Mouse (Mus musculus) limb, embryonic 14.5 days (tissue): ENCODE measurements around the gene H13. TPM values are rescaled to one million over a fixed set of nuclear protein-coding genes. Genes with fewer than 3 reads are reported as not detected.

ENCODE experiments used
- ATAC-seq: fragments of 200-750 bp; cut with Nextera tagmentation; 2 replicates; pipeline ENCODE4 v1.8.0; 2017; ENCODE audit warnings: low read depth, moderate number of reproducible peaks, moderate TSS enrichment; ENCODE audit not compliant: low FRiP score
- DNase-seq: peaks from one replicate; pipeline ENCODE4 v3.0.0-alpha.2; 2015; ENCODE audit warnings: low spot score
- H3K27ac ChIP-seq: fragments of 300-500 bp; sonication (generic); replicated peaks from 2 replicates; pipeline ENCODE4 v1.5.1; 2014; ENCODE audit warnings: low read depth, mild to moderate bottlenecking, low read length, moderate library complexity, mixed read lengths
- H3K27me3 ChIP-seq: fragments of 300-500 bp; sonication (generic); 2 replicates; pipeline ENCODE4 v1.6.1; 2014; ENCODE audit warnings: low read length, mixed read lengths; ENCODE audit not compliant: control insufficient read depth, insufficient read depth
- H3K36me3 ChIP-seq: fragments of 300-500 bp; sonication (generic); 2 replicates; pipeline ENCODE4 v1.6.1; 2014; ENCODE audit warnings: mild to moderate bottlenecking, low read length, moderate library complexity, mixed read lengths; ENCODE audit not compliant: control insufficient read depth, insufficient read depth
- H3K4me1 ChIP-seq: fragments of 300-500 bp; sonication (generic); 2 replicates; pipeline ENCODE4 v1.6.1; 2014; ENCODE audit warnings: antibody characterized with exemption, low read length, mixed read lengths; ENCODE audit not compliant: control insufficient read depth, insufficient read depth
- H3K4me2 ChIP-seq: fragments of 300-500 bp; sonication (generic); replicated peaks from 2 replicates; pipeline ENCODE4 v1.6.1; 2014; ENCODE audit warnings: low read depth, mild to moderate bottlenecking, low read length, moderate library complexity; ENCODE audit not compliant: severe bottlenecking
- H3K4me3 ChIP-seq: fragments of 300-500 bp; sonication (generic); replicated peaks from 2 replicates; pipeline ENCODE4 v1.5.1; 2014; ENCODE audit warnings: low read length
- H3K9ac ChIP-seq: fragments of 300-500 bp; sonication (generic); 2 replicates; pipeline ENCODE4 v1.6.1; 2014; ENCODE audit warnings: mild to moderate bottlenecking, low read depth, low read length, moderate library complexity; ENCODE audit not compliant: severe bottlenecking
- H3K9me3 ChIP-seq: fragments of 300-500 bp; sonication (generic); 2 replicates; pipeline ENCODE4 v1.6.1; 2016; ENCODE audit warnings: low read length; ENCODE audit not compliant: control insufficient read depth
- POLR2A ChIP-seq: fragments of 200-500 bp; IDR thresholded peaks from 2 replicates; pipeline ENCODE4 v1.8.0; 2012; ENCODE audit warnings: inconsistent platforms, mild to moderate bottlenecking, moderate library complexity, borderline replicate concordance; ENCODE audit not compliant: insufficient read depth, insufficient read length; ENCODE audit errors: extremely low read depth
- WGBS: fragments of 180-500 bp; shearing (Covaris S2); extraction: QIAGEN DNeasy Blood & Tissue Kit; methylation state at CpG from one replicate; pipeline ENCODE4 v1.1.7; 2014; 5-methylcytosine and 5-hydroxymethylcytosine counted together
- polyA plus RNA-seq, 2 experiments: library from polyadenylated mRNA; depleted of rRNA in 1 of 2; stranded (reverse) in 1 of 2; unstranded in 1 of 2; fragments of >200 nt; fragmentation: Nextera tagmentation in 1 of 2; extraction: Ambion mirVana in 1 of 2; gene quantifications; 2 replicates each; pipeline versions ENCODE4 v1.2.1 to v1.2.3; 2012 to 2014

Gene H13
- polyA plus RNA-seq, 2 experiments: 148 to 151 TPM

- H3K9ac ChIP-seq: no peak overlapping the region
Observed at GRCm38 (mm10) chr2:152633334-152633733, 35.9 kb upstream of the H13 start.

GRCm38 (mm10) chr2:152634311-152634710, 35.0 kb upstream of the H13 start:
- no peak for TF ChIP-seq POLR2A
- WGBS: 68% methylated on average over 29 of the region's 29 CpGs
- H3K27ac ChIP-seq: no peak overlapping the region
- no peaks in the 10 kb centered on the region for H3K27me3 ChIP-seq
- no peak for DNase-seq
- ATAC-seq: no peak
- peaks cover 15% of the 10 kb centered on the region for H3K4me1 ChIP-seq
- no peak overlapping the region for H3K4me3 ChIP-seq
- H3K9ac ChIP-seq: no peak overlapping the region
- no peaks in the 10 kb centered on the region for H3K9me3 ChIP-seq
- no peaks in the 10 kb centered on the region for H3K36me3 ChIP-seq
- no peak overlapping the region for H3K4me2 ChIP-seq

More at GRCm38 (mm10) chr2:152633334-152633733, 35.9 kb upstream of the H13 start:
- H3K4me1 ChIP-seq: peaks cover 15% of the 10 kb centered on the region
- no peaks in the 10 kb centered on the region for H3K36me3 ChIP-seq
- no peaks in the 10 kb centered on the region for H3K9me3 ChIP-seq
- 30% methylated on average over 17 of the region's 17 CpGs for WGBS
- DNase-seq: no peak
- H3K27me3 ChIP-seq: peaks cover 3% of the 10 kb centered on the region; the same call in 1 of the 2 replicates
- no peak for TF ChIP-seq POLR2A
- peak overlapping the region; percentile 18 for H3K4me2 ChIP-seq
- peak; percentile 28; the same call in 1 of the 2 replicates for ATAC-seq
- H3K27ac ChIP-seq: no peak overlapping the region
- H3K4me3 ChIP-seq: no peak overlapping the region

DNA sequence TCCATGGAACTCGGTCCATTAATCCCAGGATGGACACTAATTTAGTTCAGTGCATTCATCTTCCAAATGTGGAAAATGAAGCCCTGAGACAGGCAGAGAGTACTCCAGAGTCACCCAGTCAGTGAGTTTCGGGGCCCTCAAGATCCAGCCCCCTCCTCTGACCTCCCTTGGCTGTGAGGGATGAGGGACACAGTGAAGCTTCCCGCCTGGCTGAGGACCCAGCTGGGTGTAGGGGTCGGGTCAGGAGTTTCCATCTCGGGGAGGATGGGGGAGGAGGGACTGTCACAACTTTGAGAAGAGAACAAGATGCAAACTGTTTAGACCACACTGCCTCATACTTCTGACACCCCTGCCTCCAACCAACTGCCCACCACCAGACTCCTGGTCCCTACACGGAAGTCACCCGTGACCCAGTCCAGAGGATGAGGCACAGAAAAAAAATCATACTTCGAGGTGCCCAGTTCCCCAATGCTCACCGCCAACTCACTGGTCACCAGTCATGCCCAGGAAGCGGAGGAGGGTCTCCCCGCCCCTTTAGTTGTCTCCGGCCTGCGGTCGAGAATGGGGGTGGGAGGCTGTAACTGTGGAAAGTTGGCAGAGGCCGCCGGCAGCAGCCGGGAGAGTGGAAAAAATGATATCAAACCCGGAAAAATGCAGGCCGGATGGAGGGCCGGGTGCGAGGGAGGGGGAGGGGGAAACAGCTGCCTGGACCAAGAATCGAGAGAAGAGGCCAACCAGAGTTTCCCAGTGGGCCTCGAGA, 32.8 kb upstream of the H13 start:
- H3K4me1 ChIP-seq: peaks cover 18% of the 10 kb centered on the region
- H3K9ac ChIP-seq: no peak overlapping the region
- TF ChIP-seq POLR2A: no peak
- H3K36me3 ChIP-seq: no peaks in the 10 kb centered on the region
- H3K27me3 ChIP-seq: no peaks in the 10 kb centered on the region
- DNase-seq (peak; percentile 71), ATAC-seq (peak; percentile 55)
- no peak overlapping the region for H3K4me3 ChIP-seq
- WGBS: 65% methylated on average over 23 of the region's 23 CpGs
- H3K9me3 ChIP-seq: no peaks in the 10 kb centered on the region
- no peak overlapping the region for H3K4me2 ChIP-seq
- H3K27ac ChIP-seq: no peak overlapping the region; the same call in 1 of the 2 replicates

- WGBS: 68% methylated on average over 6 of the region's 6 CpGs
- Histone ChIP-seq H3K9ac (no peak overlapping the region), H3K4me2 (no peak overlapping the region), H3K9me3 (no peaks in the 10 kb centered on the region), H3K27me3 (no peaks in the 10 kb centered on the region), H3K4me3 (no peak overlapping the region), H3K36me3 (no peaks in the 10 kb centered on the region), H3K27ac (no peak overlapping the region), H3K4me1 (peaks cover 18% of the 10 kb centered on the region)
- TF ChIP-seq POLR2A: no peak
- DNase-seq: no peak
- ATAC-seq: no peak
Observed at GRCm38 (mm10) chr2:152637006-152637322, 32.3 kb upstream of the H13 start.

GRCm38 (mm10) chr2:152637381-152637780, 31.9 kb upstream of the H13 start:
- no peak overlapping the region for H3K27ac ChIP-seq
- H3K36me3 ChIP-seq: no peaks in the 10 kb centered on the region
- H3K9me3 ChIP-seq: no peaks in the 10 kb centered on the region
- WGBS: 75% methylated on average over 4 of the region's 4 CpGs
- no peaks in the 10 kb centered on the region for H3K27me3 ChIP-seq
- ATAC-seq (no peak), DNase-seq (no peak)
- peaks cover 18% of the 10 kb centered on the region for H3K4me1 ChIP-seq
- no peak overlapping the region for H3K9ac ChIP-seq
- no peak for TF ChIP-seq POLR2A
- no peak overlapping the region for H3K4me3 ChIP-seq
- no peak overlapping the region for H3K4me2 ChIP-seq
